Mouse (Mus musculus): Measurements from ENCODE around the gene Irf5. TPM values are rescaled to one million over a fixed set of nuclear protein-coding genes. Genes with fewer than 3 reads are reported as not detected.

Gene Irf5
- polyA plus RNA-seq, 1 experiment: 2.6 TPM

- no peak overlapping the region for H3K27ac ChIP-seq (ENCODE audit: insufficient read depth, low read length)
- H3K9ac ChIP-seq (ENCODE audit: low read depth, poor library complexity, severe bottlenecking): no peak overlapping the region
- no peaks in the 10 kb centered on the region for H3K4me1 ChIP-seq (ENCODE audit: control insufficient read depth, insufficient read depth, low read length)
- H3K36me3 ChIP-seq (ENCODE audit: control insufficient read depth, insufficient read depth, low read length, poor library complexity, severe bottlenecking): no peaks in the 10 kb centered on the region
- peak overlapping the region; percentile 37 for H3K4me3 ChIP-seq (ENCODE audit: low read depth, low read length)
- no peaks in the 10 kb centered on the region for H3K9me3 ChIP-seq (replicated peaks; ENCODE audit: control insufficient read depth, insufficient read depth, low read length, poor library complexity, severe bottlenecking)
- no peaks in the 10 kb centered on the region for H3K27me3 ChIP-seq (ENCODE audit: control insufficient read depth, insufficient read depth, low read length, poor library complexity, severe bottlenecking)
- no peak for TF ChIP-seq CTCF (IDR thresholded peaks at IDR 0.05; ENCODE audit: low read depth, low read length)
Measured at GRCm38 (mm10) chr6:29496270-29496669, 30.2 kb upstream of the Irf5 start.

- Histone ChIP-seq H3K4me3 (ENCODE audit: low read depth, low read length) (no peak overlapping the region), H3K9me3 (replicated peaks; ENCODE audit: control insufficient read depth, insufficient read depth, low read length, poor library complexity, severe bottlenecking) (no peaks in the 10 kb centered on the region), H3K9ac (ENCODE audit: low read depth, poor library complexity, severe bottlenecking) (no peak overlapping the region), H3K4me1 (ENCODE audit: control insufficient read depth, insufficient read depth, low read length) (no peaks in the 10 kb centered on the region), H3K36me3 (ENCODE audit: control insufficient read depth, insufficient read depth, low read length, poor library complexity, severe bottlenecking) (no peaks in the 10 kb centered on the region), H3K27ac (ENCODE audit: insufficient read depth, low read length) (no peak overlapping the region), H3K27me3 (ENCODE audit: control insufficient read depth, insufficient read depth, low read length, poor library complexity, severe bottlenecking) (no peaks in the 10 kb centered on the region)
- TF ChIP-seq POLR2A (IDR thresholded peaks at IDR 0.05; ENCODE audit: insufficient read depth, low read length): no peak
- TF ChIP-seq CTCF (IDR thresholded peaks at IDR 0.05; ENCODE audit: low read depth, low read length): no peak
- no peak for TF ChIP-seq EP300 (IDR thresholded peaks at IDR 0.05; ENCODE audit: insufficient read depth, low read depth, low read length)
Measured at GRCm38 (mm10) chr6:29497791-29498190, 28.6 kb upstream of the Irf5 start.

GRCm38 (mm10) chr6:29500177-29500576 is 26.2 kb upstream of the Irf5 start:
- Histone ChIP-seq H3K9me3 (replicated peaks; ENCODE audit: control insufficient read depth, insufficient read depth, low read length, poor library complexity, severe bottlenecking) (no peaks in the 10 kb centered on the region), H3K27me3 (ENCODE audit: control insufficient read depth, insufficient read depth, low read length, poor library complexity, severe bottlenecking) (no peaks in the 10 kb centered on the region), H3K9ac (ENCODE audit: low read depth, poor library complexity, severe bottlenecking) (no peak overlapping the region), H3K4me1 (ENCODE audit: control insufficient read depth, insufficient read depth, low read length) (no peaks in the 10 kb centered on the region), H3K36me3 (ENCODE audit: control insufficient read depth, insufficient read depth, low read length, poor library complexity, severe bottlenecking) (no peaks in the 10 kb centered on the region), H3K27ac (ENCODE audit: insufficient read depth, low read length) (no peak overlapping the region), H3K4me3 (ENCODE audit: low read depth, low read length) (no peak overlapping the region)
- TF ChIP-seq POLR2A (IDR thresholded peaks at IDR 0.05; ENCODE audit: insufficient read depth, low read length) (no peak), EP300 (IDR thresholded peaks at IDR 0.05; ENCODE audit: insufficient read depth, low read depth, low read length) (no peak), CTCF (IDR thresholded peaks at IDR 0.05; ENCODE audit: low read depth, low read length) (no peak)

- Histone ChIP-seq H3K4me1 (ENCODE audit: control insufficient read depth, insufficient read depth, low read length) (no peaks in the 10 kb centered on the region), H3K9ac (ENCODE audit: low read depth, poor library complexity, severe bottlenecking) (no peak overlapping the region), H3K27ac (ENCODE audit: insufficient read depth, low read length) (no peak overlapping the region), H3K27me3 (ENCODE audit: control insufficient read depth, insufficient read depth, low read length, poor library complexity, severe bottlenecking) (no peaks in the 10 kb centered on the region), H3K36me3 (ENCODE audit: control insufficient read depth, insufficient read depth, low read length, poor library complexity, severe bottlenecking) (no peaks in the 10 kb centered on the region), H3K4me3 (ENCODE audit: low read depth, low read length) (no peak overlapping the region), H3K9me3 (replicated peaks; ENCODE audit: control insufficient read depth, insufficient read depth, low read length, poor library complexity, severe bottlenecking) (no peaks in the 10 kb centered on the region)
- TF ChIP-seq CTCF (IDR thresholded peaks at IDR 0.05; ENCODE audit: low read depth, low read length) (no peak), EP300 (IDR thresholded peaks at IDR 0.05; ENCODE audit: insufficient read depth, low read depth, low read length) (no peak), POLR2A (IDR thresholded peaks at IDR 0.05; ENCODE audit: insufficient read depth, low read length) (no peak)
Measured at GRCm38 (mm10) chr6:29500810-29501209, 25.6 kb upstream of the Irf5 start.

GRCm38 (mm10) chr6:29501599-29501998 is 24.8 kb upstream of the Irf5 start:
- no peak overlapping the region for H3K4me3 ChIP-seq (ENCODE audit: low read depth, low read length)
- H3K27me3 ChIP-seq (ENCODE audit: control insufficient read depth, insufficient read depth, low read length, poor library complexity, severe bottlenecking): no peaks in the 10 kb centered on the region
- no peak overlapping the region for H3K27ac ChIP-seq (ENCODE audit: insufficient read depth, low read length)
- H3K9ac ChIP-seq (ENCODE audit: low read depth, poor library complexity, severe bottlenecking): no peak overlapping the region
- no peaks in the 10 kb centered on the region for H3K36me3 ChIP-seq (ENCODE audit: control insufficient read depth, insufficient read depth, low read length, poor library complexity, severe bottlenecking)
- no peaks in the 10 kb centered on the region for H3K4me1 ChIP-seq (ENCODE audit: control insufficient read depth, insufficient read depth, low read length)
- TF ChIP-seq POLR2A (IDR thresholded peaks at IDR 0.05; ENCODE audit: insufficient read depth, low read length): no peak
- TF ChIP-seq CTCF (IDR thresholded peaks at IDR 0.05; ENCODE audit: low read depth, low read length): peak; percentile 15
- no peaks in the 10 kb centered on the region for H3K9me3 ChIP-seq (replicated peaks; ENCODE audit: control insufficient read depth, insufficient read depth, low read length, poor library complexity, severe bottlenecking)

GRCm38 (mm10) chr6:29505493-29505892 is 20.9 kb upstream of the Irf5 start:
- Histone ChIP-seq H3K36me3 (ENCODE audit: control insufficient read depth, insufficient read depth, low read length, poor library complexity, severe bottlenecking) (no peaks in the 10 kb centered on the region), H3K9ac (ENCODE audit: low read depth, poor library complexity, severe bottlenecking) (no peak overlapping the region), H3K27me3 (ENCODE audit: control insufficient read depth, insufficient read depth, low read length, poor library complexity, severe bottlenecking) (no peaks in the 10 kb centered on the region), H3K4me3 (ENCODE audit: low read depth, low read length) (no peak overlapping the region), H3K27ac (ENCODE audit: insufficient read depth, low read length) (no peak overlapping the region), H3K9me3 (replicated peaks; ENCODE audit: control insufficient read depth, insufficient read depth, low read length, poor library complexity, severe bottlenecking) (no peaks in the 10 kb centered on the region), H3K4me1 (ENCODE audit: control insufficient read depth, insufficient read depth, low read length) (no peaks in the 10 kb centered on the region)
- TF ChIP-seq EP300 (IDR thresholded peaks at IDR 0.05; ENCODE audit: insufficient read depth, low read depth, low read length): no peak
- peak; percentile 34 for TF ChIP-seq CTCF (IDR thresholded peaks at IDR 0.05; ENCODE audit: low read depth, low read length)
- no peak for TF ChIP-seq POLR2A (IDR thresholded peaks at IDR 0.05; ENCODE audit: insufficient read depth, low read length)

All from ES-Bruce4 (cell line).